Mouse (Mus musculus) cerebellum, adult 11 months (tissue): ENCODE results near the gene Rps23.
A peak's percentile ranks its signal among the peaks of the same experiment; 100 is the strongest.

ENCODE experiments used
- DNase-seq: peaks from one replicate; pipeline ENCODE4 v3.0.0; 2022

Gene Rps23

DNA sequence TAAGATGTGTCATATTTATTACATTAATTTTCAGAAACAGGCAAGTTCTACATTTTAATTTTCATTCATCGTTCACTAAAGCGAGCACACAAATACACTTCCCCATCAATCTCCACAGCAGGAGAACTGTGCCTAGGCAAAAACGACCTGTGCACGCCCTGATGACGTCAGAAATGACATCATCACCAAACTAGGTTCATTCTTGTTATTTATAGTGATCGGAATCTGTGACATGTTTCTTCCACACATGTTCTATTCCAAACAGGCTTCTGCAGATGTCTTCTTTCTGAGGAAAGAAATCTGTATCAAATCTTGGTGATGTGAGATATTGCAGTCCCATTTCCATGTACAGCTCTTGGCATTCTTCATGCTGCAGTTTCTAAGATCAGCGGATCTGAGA lies 13.1 kb downstream of the Rps23 start:
- DNase-seq = no peak

DNA sequence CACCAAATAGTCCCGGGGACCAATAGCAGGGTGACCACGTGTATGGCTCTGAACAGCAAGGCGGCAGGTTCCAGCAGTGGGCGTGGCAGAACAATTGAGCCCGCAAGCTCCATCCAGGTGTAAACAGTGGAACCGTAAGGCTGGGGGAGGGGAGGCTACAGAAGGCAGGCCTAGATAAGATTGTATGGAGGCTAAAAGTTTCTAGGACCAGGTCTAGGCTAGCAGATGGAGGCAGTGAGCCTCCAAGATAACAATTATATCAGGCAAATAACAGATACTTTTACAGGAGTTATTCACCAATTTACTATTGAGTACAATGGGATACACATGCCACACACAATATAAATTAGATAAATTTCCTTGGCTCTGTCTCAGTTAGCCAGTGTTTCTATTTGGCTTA lies 16.4 kb downstream of the Rps23 start:
- no peak for DNase-seq

DNA sequence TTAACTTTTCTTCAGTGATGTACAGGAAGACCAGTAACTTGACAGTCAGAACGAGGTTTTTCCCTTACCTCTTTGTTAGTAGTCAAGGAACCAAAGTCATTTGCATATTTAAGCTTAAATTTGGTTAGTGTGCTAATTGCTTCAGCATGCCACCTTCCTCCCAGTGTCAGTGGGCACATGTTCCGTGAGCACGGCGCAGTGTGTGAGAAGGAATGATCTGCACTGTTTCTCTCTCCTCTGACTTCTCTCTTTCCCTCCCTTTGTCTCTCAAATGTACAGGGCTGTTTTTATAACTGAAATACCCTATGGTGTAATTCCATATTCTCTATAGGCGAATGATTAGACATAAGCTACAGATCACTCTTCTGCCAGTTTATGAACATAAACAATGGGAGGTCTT lies 16.8 kb downstream of the Rps23 start:
- DNase-seq = no peak

DNA sequence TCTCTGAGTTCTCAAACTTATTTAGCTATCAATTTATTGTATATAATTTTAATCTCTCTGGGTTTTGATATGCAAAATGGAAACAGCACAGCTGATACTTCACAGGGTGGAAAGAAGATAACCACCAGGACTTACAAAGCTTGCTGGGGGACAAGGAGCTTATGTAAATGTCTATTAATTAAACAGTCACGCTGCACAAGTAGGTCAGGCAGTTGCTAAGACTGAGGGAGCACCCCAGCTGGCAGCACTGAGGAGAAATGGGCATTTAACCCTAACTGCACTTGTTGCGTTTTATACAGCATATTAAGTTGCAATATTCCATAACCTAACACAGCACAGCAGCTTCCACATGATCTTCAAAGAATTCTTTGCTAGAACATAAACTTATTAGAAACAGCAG lies 36.1 kb downstream of the Rps23 start:
- DNase-seq = no peak

DNA sequence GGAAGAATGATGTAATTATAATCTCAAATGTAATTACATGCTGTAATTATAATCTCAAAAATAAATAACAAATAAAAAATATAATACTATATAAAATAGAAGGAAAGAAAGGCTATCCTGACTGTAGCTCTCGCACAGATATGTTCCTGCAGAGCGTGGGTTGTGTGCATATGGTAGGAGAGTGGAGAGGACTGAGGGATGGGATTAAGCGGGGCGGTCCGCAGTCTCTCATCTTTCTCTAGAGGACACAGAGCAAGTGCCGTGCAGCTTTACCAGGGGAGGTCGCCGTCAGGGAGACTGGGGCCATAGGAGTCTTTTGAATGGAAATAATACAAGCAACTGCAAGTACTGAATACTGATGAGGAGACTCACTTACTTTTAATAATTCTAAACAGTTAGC lies 37.8 kb downstream of the Rps23 start:
- no peak for DNase-seq

DNA sequence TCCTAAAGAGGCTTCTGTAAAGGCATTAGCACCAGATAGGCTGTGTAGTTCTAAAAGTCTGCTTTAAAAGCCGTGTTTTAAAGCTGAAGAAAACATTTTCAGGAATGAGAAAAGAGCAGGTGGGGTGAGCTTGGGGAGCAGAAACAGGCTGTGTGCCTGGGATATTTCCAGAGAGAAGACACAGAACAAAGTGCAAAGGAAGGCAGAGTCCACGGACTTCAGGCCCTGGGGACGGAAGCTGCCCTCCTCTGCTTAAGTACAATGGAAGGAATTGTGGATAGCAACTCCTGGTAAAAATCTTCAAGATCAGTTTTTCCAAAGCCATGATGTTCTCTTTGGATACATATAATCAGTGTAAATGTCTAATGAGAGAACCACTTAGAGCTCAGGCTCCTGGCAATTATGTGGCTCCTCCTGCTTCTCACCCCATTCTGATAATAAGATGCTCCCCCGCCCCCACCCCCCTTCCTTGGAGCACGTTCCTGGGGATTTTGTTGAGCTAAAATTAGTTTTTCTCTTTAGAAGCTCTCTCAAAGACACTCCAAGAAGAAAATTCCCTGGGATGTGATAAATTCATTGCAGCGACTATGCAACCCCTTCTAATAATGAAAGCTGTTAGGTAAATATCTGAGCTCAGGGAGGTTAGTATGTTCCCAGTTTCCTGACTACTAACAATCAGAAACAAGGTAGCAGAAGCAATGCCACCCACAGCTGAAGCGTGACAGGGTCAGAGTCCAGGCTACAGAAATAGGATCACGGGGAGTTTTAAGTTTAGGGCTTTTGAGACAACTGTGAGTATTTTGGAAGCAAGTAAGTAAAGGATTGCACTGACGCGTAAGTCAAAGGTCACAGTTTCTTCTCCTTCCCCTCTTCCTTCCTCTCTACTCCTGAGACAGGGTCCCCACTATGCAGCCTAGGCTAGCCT lies 40.3 kb downstream of the Rps23 start:
- DNase-seq = no peak

DNA sequence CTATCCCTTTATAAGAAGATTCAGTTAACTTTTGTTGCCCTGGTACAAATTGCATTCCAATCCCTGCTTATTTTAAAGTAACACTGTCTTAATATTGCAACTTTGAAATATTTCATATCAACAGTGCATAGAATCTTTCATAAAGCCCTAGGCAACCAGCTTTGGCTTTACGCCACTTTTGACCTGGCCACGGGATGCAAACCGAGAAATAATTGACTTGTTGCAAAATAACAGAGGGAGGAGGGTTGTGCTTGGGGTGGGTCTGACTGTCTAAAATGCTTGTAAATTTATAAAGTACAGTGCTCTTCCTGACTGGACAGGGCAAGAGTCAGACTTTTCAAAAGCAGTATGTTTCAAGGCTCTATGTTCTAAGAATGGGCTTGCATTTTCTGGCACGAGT lies 41.8 kb downstream of the Rps23 start:
- no peak for DNase-seq

DNA sequence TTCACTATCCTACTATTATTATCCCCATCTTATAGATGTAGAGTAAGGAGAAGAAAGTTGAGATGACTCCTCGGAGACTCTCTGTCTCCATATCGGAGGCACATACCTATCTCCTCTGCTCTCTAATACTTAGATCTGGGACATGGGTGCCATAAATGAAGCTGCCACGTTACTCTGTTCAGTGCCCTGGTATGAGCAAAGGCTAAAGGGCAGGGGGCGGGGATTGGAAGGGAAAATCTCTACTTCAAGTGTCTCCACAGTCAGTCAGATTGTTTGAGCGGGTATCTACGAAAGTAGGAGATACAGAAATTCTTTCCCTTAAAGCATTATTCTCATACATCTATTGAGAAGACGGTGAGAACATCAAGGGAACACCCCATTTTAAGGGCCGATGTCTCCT lies 43.2 kb downstream of the Rps23 start:
- no peak for DNase-seq

DNA sequence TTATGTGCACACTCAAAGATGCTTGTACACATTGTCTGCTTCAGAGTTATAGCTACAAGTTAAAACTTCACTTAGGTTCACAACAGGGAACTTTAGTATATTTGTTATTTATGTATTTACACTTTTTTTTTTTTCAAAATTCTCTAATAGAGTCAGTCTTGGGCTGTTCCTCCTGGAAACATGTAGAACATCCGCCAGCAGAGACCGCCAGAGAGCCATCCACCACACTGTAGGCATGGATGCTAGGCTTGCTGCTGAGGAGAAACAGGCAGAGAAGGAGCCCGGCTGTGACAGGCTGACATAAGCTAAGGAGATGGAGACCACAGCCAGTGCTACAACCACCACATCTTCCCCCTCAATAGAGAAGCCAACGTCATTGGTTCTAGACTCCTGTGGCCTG lies 44.7 kb downstream of the Rps23 start:
- peak; percentile 65 for DNase-seq

DNA sequence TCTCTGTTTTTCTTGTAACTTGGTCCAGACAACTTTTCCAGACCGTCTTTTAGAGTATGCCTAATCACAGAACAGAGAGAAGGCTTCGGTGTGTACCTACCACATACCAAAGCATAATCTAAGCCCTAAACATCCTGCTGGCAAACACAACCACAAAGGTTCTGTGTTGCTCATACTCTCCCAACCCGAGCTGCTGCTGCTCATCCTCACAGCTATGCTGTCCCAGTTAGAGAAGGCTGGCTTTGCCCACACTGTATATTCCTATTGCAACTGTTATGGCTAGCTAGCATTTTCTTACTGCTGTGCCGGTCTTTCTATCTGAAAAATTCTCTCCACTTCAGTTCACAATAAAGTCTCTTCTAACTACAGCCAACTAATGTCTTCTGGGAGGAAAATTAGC lies 46.2 kb downstream of the Rps23 start:
- no peak for DNase-seq

DNA sequence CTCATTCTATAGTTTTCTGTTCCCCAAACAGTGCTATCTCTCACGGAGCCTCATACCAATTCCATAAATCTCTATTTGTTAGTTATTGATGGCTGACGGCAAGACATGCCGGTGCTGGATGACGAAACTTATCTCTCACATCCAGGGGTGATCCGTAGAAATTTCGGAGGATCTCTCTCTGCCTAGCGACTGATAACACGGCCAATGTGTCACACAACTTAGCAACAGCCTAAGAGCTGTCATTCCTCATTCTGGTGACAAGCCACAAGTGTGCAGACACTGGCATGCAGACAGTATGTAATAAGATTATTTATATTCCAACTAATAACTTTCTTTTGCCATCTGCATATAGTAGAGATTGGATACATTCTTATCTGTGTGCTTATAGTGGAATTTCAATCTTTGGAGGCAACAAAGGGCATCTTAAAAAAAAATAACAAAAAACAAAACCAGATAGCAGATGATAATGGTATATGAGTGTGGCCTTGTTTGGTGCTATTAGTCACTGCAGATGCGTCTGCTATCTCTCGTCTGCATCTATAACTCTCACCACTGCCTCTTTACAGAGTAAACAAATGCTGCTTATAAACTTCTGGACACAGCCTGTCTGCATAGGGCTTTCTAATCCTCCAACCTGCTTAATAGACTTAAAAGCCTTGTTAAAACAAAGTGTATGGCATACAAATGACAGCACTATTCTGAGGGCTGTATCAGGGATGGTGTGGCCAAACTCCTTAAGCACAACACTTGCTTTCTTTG lies 47.7 kb downstream of the Rps23 start:
- DNase-seq = no peak

DNA sequence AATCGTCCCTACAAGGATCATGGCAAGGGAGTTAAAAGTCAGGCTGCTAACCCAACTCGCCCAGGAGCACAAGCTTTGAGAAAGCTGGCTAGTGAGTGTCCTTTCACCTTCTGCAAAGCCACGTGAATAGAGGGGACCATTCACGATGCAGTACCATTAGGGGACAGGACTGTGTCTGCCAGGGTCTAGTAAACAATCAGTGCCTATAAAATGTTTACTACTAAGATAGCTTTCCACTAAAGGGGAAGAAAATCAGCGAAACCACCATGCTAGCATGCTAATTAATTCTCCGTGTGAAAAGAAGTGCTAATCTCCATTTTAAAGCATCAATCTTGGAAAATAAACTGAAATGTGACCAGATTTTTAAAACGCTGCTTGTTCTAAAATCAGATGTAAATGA lies 50.7 kb downstream of the Rps23 start:
- no peak for DNase-seq
